Mouse (Mus musculus) liver, embryonic 14.5 days (tissue): ENCODE measurements at regions not wholly inside any gene's neighbourhood (a gene's known extent, or its start where the extent isn't known, plus 50 kb on each side); places are given as distances from the start of the nearest gene placed in this dataset.

ENCODE experiments used
- CTCF ChIP-seq: IDR thresholded peaks from 2 replicates; pipeline ENCODE4 v1.5.1; 2016; ENCODE audit warnings: antibody characterized with exemption, low read depth, control low read depth
- EP300 ChIP-seq: IDR thresholded peaks from 2 replicates; pipeline ENCODE4 v1.6.1; 2016; ENCODE audit warnings: antibody characterized with exemption, low read depth

DNA sequence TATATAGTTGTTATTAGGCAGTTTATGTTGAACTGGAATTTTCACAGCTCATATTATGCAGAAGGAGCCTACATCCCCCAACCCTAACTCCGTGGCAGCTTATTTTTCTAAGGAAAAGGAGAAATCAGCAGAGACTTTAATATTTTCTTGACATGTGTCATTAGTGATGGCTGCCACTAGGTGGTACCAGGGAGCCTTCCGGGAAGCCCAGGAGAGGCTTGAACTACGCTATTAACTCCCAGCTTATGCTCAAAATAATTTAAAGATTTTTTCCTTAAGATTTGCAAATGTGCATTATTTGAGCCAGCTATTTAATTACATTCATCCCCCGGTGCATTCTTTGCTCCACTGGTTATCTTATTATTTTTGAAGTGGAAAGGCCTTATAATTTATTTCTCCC is 146.8 kb upstream of the Dmrta1 start:
- TF ChIP-seq CTCF = peak; percentile 61
- no peak for TF ChIP-seq EP300
